Mouse (Mus musculus) spleen, adult 2 months (tissue): ENCODE measurements around the gene Gm27021.

Experiments
- CTCF ChIP-seq: fragments of 200-500 bp; IDR thresholded peaks from 2 replicates; pipeline ENCODE4 v1.5.1; 2011; ENCODE audit warnings: mild to moderate bottlenecking, inconsistent platforms; ENCODE audit not compliant: insufficient read depth, insufficient read length, insufficient replicate concordance; ENCODE audit errors: extremely low read depth
- POLR2A ChIP-seq: fragments of 200-500 bp; IDR thresholded peaks from 2 replicates; pipeline ENCODE4 v1.6.1; 2011; ENCODE audit warnings: low read depth, low read length, inconsistent platforms

DNA sequence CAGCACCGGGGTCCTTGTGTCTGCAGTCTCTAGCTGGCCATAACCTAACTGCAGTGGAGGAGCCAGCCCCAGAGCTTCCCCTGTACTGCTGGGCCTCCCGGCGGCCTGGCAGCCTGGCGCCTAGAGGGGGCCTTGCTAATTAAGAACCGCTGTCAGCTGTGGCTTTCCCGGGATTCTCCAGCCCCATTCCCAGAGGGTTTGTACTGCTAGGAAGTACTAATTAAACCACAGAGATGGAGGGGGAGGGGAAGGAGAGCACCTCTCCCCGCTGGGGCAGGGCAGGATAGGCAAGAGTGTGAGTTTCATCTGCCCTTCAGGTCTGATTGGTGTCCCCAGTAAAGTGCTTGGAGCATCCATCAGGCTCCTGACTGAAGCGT is 104.5 kb downstream of the Gm27021 start:
- no peak for TF ChIP-seq CTCF
- no peak for TF ChIP-seq POLR2A
